Mouse (Mus musculus): Measurements from ENCODE around the gene Dlg2. TPM values are rescaled to one million over a fixed set of nuclear protein-coding genes. Genes with fewer than 3 reads are reported as not detected.

The Dlg2 gene
- total and polyA plus RNA-seq, 2 experiments from 2014 or later = 26.3 to 169 TPM

DNA sequence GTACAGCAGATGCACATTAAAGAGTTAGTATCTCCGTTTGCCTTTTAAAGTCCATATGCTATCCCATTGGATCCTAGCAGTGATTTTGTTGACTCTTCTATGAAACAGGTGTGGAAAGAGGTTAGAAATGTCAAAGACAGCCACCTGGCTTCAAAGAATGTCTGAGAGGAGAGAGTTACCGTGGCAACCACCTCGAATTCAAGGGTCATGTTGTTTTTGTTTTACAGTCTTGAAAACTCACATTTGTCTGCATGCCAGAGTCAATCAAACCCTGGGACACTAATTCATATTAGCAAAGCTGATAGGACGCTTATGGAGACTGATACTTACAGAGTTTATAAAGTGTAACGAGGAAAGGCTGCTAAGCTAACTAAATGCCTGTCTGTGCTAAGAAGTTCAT, 1019.1 kb downstream of the Dlg2 start:
- no peak for DNase-seq
- H3K4me3 ChIP-seq (ENCODE audit: low read depth, low read length) = no peak overlapping the region
- no peaks in the 10 kb centered on the region for H3K4me1 ChIP-seq (ENCODE audit: insufficient read depth)
- no peak overlapping the region for H3K4me2 ChIP-seq (ENCODE audit: low read depth)
- H3K27me3 ChIP-seq (ENCODE audit: insufficient read depth, low read length) = no peaks in the 10 kb centered on the region
- no peaks in the 10 kb centered on the region for H3K9me3 ChIP-seq (ENCODE audit: low read length)
- ATAC-seq = no peak
- no peak for TF ChIP-seq CTCF (IDR thresholded peaks at IDR 0.05; ENCODE audit: low read depth)
- no peaks in the 10 kb centered on the region for H3K36me3 ChIP-seq (ENCODE audit: insufficient read depth)
- no peak overlapping the region for H3K9ac ChIP-seq
- WGBS = 43% methylated on average over 5 of the region's 5 CpGs
- H3K27ac ChIP-seq (ENCODE audit: low read depth, low read length) = no peak overlapping the region

DNA sequence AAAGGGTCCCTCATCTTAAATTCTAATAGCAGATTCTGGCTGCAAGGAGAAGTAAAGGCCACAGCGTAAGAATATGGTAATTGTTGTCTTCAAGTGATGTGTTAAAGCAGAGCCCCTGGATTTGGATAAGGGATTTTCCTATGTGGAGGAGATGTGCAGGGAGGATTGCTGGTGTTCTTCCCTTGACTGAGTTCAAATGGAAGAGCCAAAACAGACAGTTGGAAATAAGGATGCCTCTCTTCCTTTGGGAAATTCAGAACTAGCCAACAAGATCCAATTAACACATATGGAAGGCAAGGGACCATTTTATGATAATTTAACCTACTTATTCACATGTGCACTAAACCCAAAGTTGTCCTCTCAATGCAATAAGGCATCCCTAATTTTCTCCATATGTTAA, 1034.6 kb downstream of the Dlg2 start:
- TF ChIP-seq CTCF (IDR thresholded peaks at IDR 0.05; ENCODE audit: low read depth) = no peak
- H3K4me2 ChIP-seq (ENCODE audit: low read depth) = no peak overlapping the region
- WGBS = 25% methylated on average over 1 of the region's 1 CpGs
- no peak for DNase-seq
- no peak overlapping the region for H3K4me3 ChIP-seq (ENCODE audit: low read depth, low read length)
- no peak for ATAC-seq
- H3K36me3 ChIP-seq (ENCODE audit: insufficient read depth) = no peaks in the 10 kb centered on the region
- no peaks in the 10 kb centered on the region for H3K27me3 ChIP-seq (ENCODE audit: insufficient read depth, low read length)
- H3K9ac ChIP-seq = no peak overlapping the region
- H3K4me1 ChIP-seq (ENCODE audit: insufficient read depth) = 0 out of 2 replicates have a peak, but pooled peaks cover 4% of the 10 kb centered on the region
- no peak overlapping the region for H3K27ac ChIP-seq (ENCODE audit: low read depth, low read length)
- no peaks in the 10 kb centered on the region for H3K9me3 ChIP-seq (ENCODE audit: low read length)

GRCm38 (mm10) chr7:91514445-91514844, 1038.0 kb downstream of the Dlg2 start:
- H3K4me1 ChIP-seq (ENCODE audit: insufficient read depth) = 0 out of 2 replicates have a peak, but pooled peaks cover 4% of the 10 kb centered on the region
- no peak overlapping the region for H3K4me2 ChIP-seq (ENCODE audit: low read depth)
- H3K27me3 ChIP-seq (ENCODE audit: insufficient read depth, low read length) = no peaks in the 10 kb centered on the region
- H3K27ac ChIP-seq (ENCODE audit: low read depth, low read length) = 0 out of 2 replicates have a peak overlapping the region, but pooled peaks have one; percentile 29
- H3K9ac ChIP-seq = no peak overlapping the region
- no peaks in the 10 kb centered on the region for H3K9me3 ChIP-seq (ENCODE audit: low read length)
- H3K36me3 ChIP-seq (ENCODE audit: insufficient read depth) = no peaks in the 10 kb centered on the region
- TF ChIP-seq CTCF (IDR thresholded peaks at IDR 0.05; ENCODE audit: low read depth) = no peak
- WGBS = 28% methylated on average over 3 of the region's 3 CpGs
- ATAC-seq (peak; percentile 16; the same call in 1 of the 2 replicates), DNase-seq (peak; percentile 65)
- H3K4me3 ChIP-seq (ENCODE audit: low read depth, low read length) = no peak overlapping the region

- H3K27ac ChIP-seq (ENCODE audit: low read depth, low read length) = no peak overlapping the region
- no peak overlapping the region for H3K4me3 ChIP-seq (ENCODE audit: low read depth, low read length)
- DNase-seq = no peak
- WGBS = 51% methylated on average over 3 of the region's 3 CpGs
- H3K4me2 ChIP-seq (ENCODE audit: low read depth) = no peak overlapping the region
- H3K9ac ChIP-seq = no peak overlapping the region
- ATAC-seq = no peak
- 0 out of 2 replicates have a peak, but pooled peaks cover 4% of the 10 kb centered on the region for H3K4me1 ChIP-seq (ENCODE audit: insufficient read depth)
- no peaks in the 10 kb centered on the region for H3K36me3 ChIP-seq (ENCODE audit: insufficient read depth)
- no peak for TF ChIP-seq CTCF (IDR thresholded peaks at IDR 0.05; ENCODE audit: low read depth)
- H3K9me3 ChIP-seq (ENCODE audit: low read length) = no peaks in the 10 kb centered on the region
- no peaks in the 10 kb centered on the region for H3K27me3 ChIP-seq (ENCODE audit: insufficient read depth, low read length)
Observed at GRCm38 (mm10) chr7:91516225-91516624, 1039.8 kb downstream of the Dlg2 start.

GRCm38 (mm10) chr7:91525859-91526258, 1049.4 kb downstream of the Dlg2 start:
- no peak overlapping the region for H3K27ac ChIP-seq (ENCODE audit: low read depth, low read length)
- DNase-seq (no peak), ATAC-seq (no peak)
- H3K9ac ChIP-seq = no peak overlapping the region
- no peak for TF ChIP-seq CTCF (IDR thresholded peaks at IDR 0.05; ENCODE audit: low read depth)
- H3K4me1 ChIP-seq (ENCODE audit: insufficient read depth) = no peaks in the 10 kb centered on the region
- no peaks in the 10 kb centered on the region for H3K36me3 ChIP-seq (ENCODE audit: insufficient read depth)
- no peak overlapping the region for H3K4me3 ChIP-seq (ENCODE audit: low read depth, low read length)
- H3K9me3 ChIP-seq (ENCODE audit: low read length) = no peaks in the 10 kb centered on the region
- WGBS = 85% methylated on average over 1 of the region's 1 CpGs
- H3K4me2 ChIP-seq (ENCODE audit: low read depth) = no peak overlapping the region
- no peaks in the 10 kb centered on the region for H3K27me3 ChIP-seq (ENCODE audit: insufficient read depth, low read length)

DNA sequence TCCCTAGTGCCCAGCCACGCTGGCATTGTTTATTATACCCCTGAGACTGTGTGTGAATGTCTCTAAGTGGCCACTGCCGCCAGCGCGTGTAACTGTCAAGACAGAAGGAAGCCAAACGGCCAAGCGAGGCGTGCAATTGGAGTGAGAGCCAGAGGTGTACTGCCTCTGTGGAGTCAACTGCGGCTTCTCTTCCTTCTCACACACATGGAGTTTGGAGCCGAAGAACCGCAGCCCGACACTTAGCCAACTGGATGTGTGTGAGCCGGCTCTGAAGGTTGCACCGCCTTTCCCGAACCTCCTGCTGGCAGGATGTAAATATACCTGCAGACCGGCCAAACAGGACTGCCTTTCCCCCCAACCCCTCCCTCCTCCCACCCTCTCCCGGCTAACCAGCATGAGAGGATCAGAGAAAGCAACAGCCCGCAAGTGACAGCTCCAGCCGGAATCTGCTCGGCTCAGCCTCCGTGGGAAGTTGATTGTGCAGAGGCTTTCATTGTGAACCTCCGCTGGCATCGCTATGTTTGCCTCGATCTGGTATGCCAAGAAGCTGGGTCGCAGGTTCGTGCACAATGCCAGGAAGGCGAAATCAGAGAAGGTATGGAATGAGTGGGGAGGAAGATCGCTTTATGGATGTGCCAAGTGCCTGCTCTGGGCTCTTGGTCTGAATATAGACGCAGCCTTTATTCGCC, 1066.3 kb downstream of the Dlg2 start:
- peak; percentile 84 for ATAC-seq

DNA sequence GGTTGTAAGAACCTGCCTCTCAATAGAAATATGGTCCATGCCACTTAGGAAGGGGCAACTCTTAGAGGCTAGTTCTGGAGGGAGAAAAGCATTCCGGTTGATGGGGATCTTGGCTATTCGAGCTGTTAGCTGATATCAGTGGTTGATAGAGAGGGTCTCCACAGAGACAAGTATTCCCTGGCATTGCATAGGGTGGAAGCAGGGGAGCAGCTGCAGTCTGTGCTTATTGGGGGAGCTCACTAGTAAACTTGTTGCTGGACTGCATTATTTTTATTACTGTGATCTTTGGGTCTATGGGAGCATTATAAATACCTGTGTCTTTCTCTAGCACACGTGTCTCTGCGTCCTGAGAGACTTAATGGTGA, 1066.8 kb downstream of the Dlg2 start:
- H3K27me3 ChIP-seq (ENCODE audit: insufficient read depth, low read length) = no peaks in the 10 kb centered on the region
- H3K27ac ChIP-seq (ENCODE audit: low read depth, low read length) = peak overlapping the region; percentile 74
- no peaks in the 10 kb centered on the region for H3K9me3 ChIP-seq (ENCODE audit: low read length)
- H3K4me1 ChIP-seq (ENCODE audit: insufficient read depth) = no peaks in the 10 kb centered on the region
- no peaks in the 10 kb centered on the region for H3K36me3 ChIP-seq (ENCODE audit: insufficient read depth)
- TF ChIP-seq CTCF (IDR thresholded peaks at IDR 0.05; ENCODE audit: low read depth) = no peak
- peak overlapping the region; percentile 62 for H3K9ac ChIP-seq
- 22% methylated on average over 4 of the region's 4 CpGs for WGBS
- H3K4me3 ChIP-seq (ENCODE audit: low read depth, low read length) = peak overlapping the region; percentile 48
- ATAC-seq (peak; percentile 53), DNase-seq (no peak)
- peak overlapping the region; percentile 66 for H3K4me2 ChIP-seq (ENCODE audit: low read depth)

More for the DNA sequence above, 1066.3 kb downstream of the Dlg2 start:
- Histone ChIP-seq H3K4me2 (ENCODE audit: low read depth) (peak overlapping the region; percentile 66), H3K36me3 (ENCODE audit: insufficient read depth) (no peaks in the 10 kb centered on the region), H3K4me3 (ENCODE audit: low read depth, low read length) (peak overlapping the region; percentile 48), H3K27ac (ENCODE audit: low read depth, low read length) (peak overlapping the region; percentile 74), H3K9me3 (ENCODE audit: low read length) (no peaks in the 10 kb centered on the region), H3K4me1 (ENCODE audit: insufficient read depth) (no peaks in the 10 kb centered on the region), H3K9ac (peak overlapping the region; percentile 62), H3K27me3 (ENCODE audit: insufficient read depth, low read length) (no peaks in the 10 kb centered on the region)
- DNase-seq = peak; percentile 64
- TF ChIP-seq CTCF (IDR thresholded peaks at IDR 0.05; ENCODE audit: low read depth) = 0 out of 2 replicates have a peak, but pooled peaks have one; percentile 10
- WGBS = 1% methylated on average over 29 of the region's 29 CpGs
